Mouse (Mus musculus) adrenal gland, postnatal 0 days (tissue): ENCODE results near the gene Togaram2. TPM values are rescaled to one million over a fixed set of nuclear protein-coding genes. Genes with fewer than 3 reads are reported as not detected.

Experiments
- polyA plus RNA-seq: library from polyadenylated mRNA; unstranded; fragments of >200 nt; fragmentation: Nextera tagmentation; extraction: Ambion mirVana; gene quantifications from 2 replicates; pipeline ENCODE4 v1.2.1, GENCODE M21; 2015

Gene Togaram2
- 0.04 and 0.25 TPM in 2 replicates for polyA plus RNA-seq

DNA sequence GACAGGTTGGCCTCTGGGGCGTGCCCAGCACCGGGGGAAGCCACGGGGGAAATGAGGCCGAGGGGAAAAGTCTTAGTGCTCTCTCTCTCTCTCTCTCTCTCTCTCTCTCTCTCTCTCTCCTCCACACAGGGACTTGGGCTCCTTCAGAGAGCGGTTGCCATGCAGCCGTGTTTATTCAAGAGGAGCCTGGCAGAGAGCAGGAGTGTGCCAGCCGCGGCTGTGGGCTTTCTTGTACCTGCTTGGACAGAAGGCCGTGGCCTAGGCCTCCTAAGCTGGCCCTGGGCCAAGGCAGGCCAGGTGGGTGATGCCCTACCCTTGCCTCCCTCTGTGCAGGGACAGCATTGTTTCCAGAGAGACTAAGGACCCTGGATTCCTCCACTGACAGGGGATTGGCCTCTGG lies at the start of gene Togaram2:
Togaram2 (plus strand) TSS at position 170 of the 400 bp plus-strand sequence.

GRCm38 (mm10) chr17:71752831-71753230 lies 79.8 kb downstream of the Togaram2 start, which contains the start of gene Pcare:
Gene Pcare, minus strand, starts transcription at chr17:71752894.

GRCm38 (mm10) chr17:71768173-71768572 lies 95.1 kb downstream of the Togaram2 start, which contains the start of gene Clip4:
Gene Clip4, plus strand, starts transcription at chr17:71768473.

Other genes starting within 250 kb of the Togaram2 start
- gene Gm4707, start 213.3 kb upstream of the Togaram2 start, polyA plus RNA-seq = 0.66 and 1.4 TPM in 2 replicates
- 17.0 and 31.9 TPM in 2 replicates for gene Smchd1, start 197.9 kb upstream of the Togaram2 start, polyA plus RNA-seq
- 12.5 and 14.8 TPM in 2 replicates for gene Ndc80, start 146.4 kb upstream of the Togaram2 start, polyA plus RNA-seq
- 0.74 and 1.3 TPM in 2 replicates for gene Spdya, start 121.2 kb upstream of the Togaram2 start, polyA plus RNA-seq
- 25.3 and 36.6 TPM in 2 replicates for gene Wdr43, start 57.4 kb upstream of the Togaram2 start, polyA plus RNA-seq
- not detected in 2 replicates for gene Pcare, start 79.6 kb downstream of the Togaram2 start, polyA plus RNA-seq
- 10.6 and 12.3 TPM in 2 replicates for gene Clip4, start 95.2 kb downstream of the Togaram2 start, polyA plus RNA-seq